ENCODE assay signal across 9 mouse cellular contexts in genomic region chr17:7864740-7865139, GRCm38 (mm10). TPM values are rescaled to one million over a fixed set of nuclear protein-coding genes. Genes with fewer than 3 reads are reported as not detected.
DNase-seq lines count a peak whose midpoint lies in the region; TF ChIP-seq lines count a peak whose summit lies in the region.
"Had no signal": no experiment of that assay in that cellular context is flagged by ENCODE, and none has a peak within 500 bp of the region (broad histone marks: within the 10 kb centered on the region; RNA-seq: fewer than 3 reads in every experiment).

No protein-coding gene starts in this region.

- H3K4me1 ChIP-seq in MEL (ENCODE audit: control insufficient read depth in 1 of 2, insufficient read depth in 2 of 2, low read length in 2 of 2): peaks cover 2 to 4% of the 10 kb centered on the region in 2 experiments; a peak in 3 of 4 replicates

- peak; percentile 70 for TF ChIP-seq RAD21 in MEL (IDR thresholded peaks at IDR 0.05; ENCODE audit: low read depth, low read length)

- DNase-seq in adrenal gland, postnatal 36 days: peak; percentile 22 to 27
- no peak for DNase-seq in adrenal gland, postnatal 4 days (ENCODE audit: low spot score in 2 of 2)
- DNase-seq in kidney, postnatal 25 days: peak; percentile 18 to 29
- no peak for DNase-seq in kidney, postnatal 14 days
- DNase-seq in MEL (ENCODE audit: low read depth, low spot score): peak; percentile 69
- DNase-seq in lung, postnatal 10 days: peak; percentile 39
- peak; percentile 61 for DNase-seq in thymus, postnatal 0 days (ENCODE audit: low spot score)
- no peak for DNase-seq in layer of hippocampus, adult 11-12 months (ENCODE audit: low spot score)

- no peak overlapping the region for H3K9ac ChIP-seq in MEL (ENCODE audit: control insufficient read depth, low read depth, low read length, poor library complexity, severe bottlenecking)

- TF ChIP-seq CTCF in MEL (IDR thresholded peaks at IDR 0.05 in 2 of 3, conservative IDR thresholded peaks at IDR 0.05 in 1 of 3; ENCODE audit: control insufficient read depth in 1 of 3, insufficient read depth in 1 of 3, low read depth in 2 of 3, low read length in 3 of 3, poor library complexity in 1 of 3, severe bottlenecking in 1 of 3): peak; percentile 77 to 93 (median 86)

- H3K4me3 ChIP-seq in MEL (ENCODE audit: control insufficient read depth in 1 of 2, insufficient read depth in 1 of 2, low read depth in 2 of 2, low read length in 2 of 2): no peak overlapping the region
- H3K4me3 ChIP-seq: megakaryocyte, embryonic 14.5 days had no signal

- TF ChIP-seq POLR2A in MEL (IDR thresholded peaks at IDR 0.05; ENCODE audit: control insufficient read depth in 1 of 2, insufficient read depth in 1 of 2, low read depth in 1 of 2, low read length in 2 of 2, poor library complexity in 1 of 2): no peak

- H3K27ac ChIP-seq in MEL (ENCODE audit: control insufficient read depth, low read depth, low read length): no peak overlapping the region

- peaks cover 0 to 2% of the 10 kb centered on the region in 2 experiments; a peak in 1 of 4 replicates for H3K36me3 ChIP-seq in MEL (ENCODE audit: control insufficient read depth in 1 of 2, insufficient read depth in 2 of 2, low read length in 2 of 2)

- no peak for TF ChIP-seq EP300 in MEL (IDR thresholded peaks at IDR 0.05; ENCODE audit: low read depth in 1 of 2, low read length in 2 of 2)

- H3K79me2 ChIP-seq in MEL (ENCODE audit: control insufficient read depth, insufficient read depth, low read length, poor library complexity): no peaks in the 10 kb centered on the region

- H3K9me3 ChIP-seq in MEL (replicated peaks; ENCODE audit: insufficient read depth, low read length): no peaks in the 10 kb centered on the region
- H3K9me3 ChIP-seq: megakaryocyte, embryonic 14.5 days had no signal

- H3K27me3 ChIP-seq in MEL (ENCODE audit: control insufficient read depth in 1 of 2, insufficient read depth in 2 of 2, low read length in 2 of 2): no peaks in the 10 kb centered on the region

TF ChIP-seq in MEL, 35 proteins besides CTCF, POLR2A, EP300 and RAD21:
- TF ChIP-seq SMC3 (IDR thresholded peaks at IDR 0.05; ENCODE audit: low read depth, low read length) (peak; percentile 79), TAL1 (IDR thresholded peaks at IDR 0.05; ENCODE audit: low read length) (no peak), USF1 (IDR thresholded peaks at IDR 0.05; ENCODE audit: low read depth, low read length) (no peak), MYB (IDR thresholded peaks at IDR 0.05; ENCODE audit: low read depth, low read length) (no peak), ZC3H11A (IDR thresholded peaks at IDR 0.05; ENCODE audit: low read depth, low read length) (peak; percentile 64), GABPA (IDR thresholded peaks at IDR 0.05; ENCODE audit: low read depth, low read length) (no peak)

RNA-seq across cellular contexts. Expression of gene Fndc1, which starts 37.6 kb away (rescaled TPM):
- total RNA-seq in adrenal gland, postnatal 36 days (2021): 10 to 100 TPM; 12.2 to 17.2 TPM
- total RNA-seq in adrenal gland, postnatal 4 days (2021): 10 to 100 TPM; 38.7 to 48.5 TPM
- 0.04 TPM in 1 of 2 replicates, not detected in the other for total RNA-seq in MEL (2012; rRNA removed)
- not detected for polyA plus RNA-seq in MEL (2012; ENCODE audit: insufficient read depth in 1 of 2, insufficient read length in 2 of 2, low read depth in 1 of 2, low replicate concordance in 2 of 2, missing spikeins in 1 of 2)
- polyA plus RNA-seq in thymus, postnatal 0 days (2015; fragmentation: Nextera tagmentation; extraction: Ambion mirVana): 3.6 and 4.0 TPM in 2 replicates

Comparison
In these comparisons a context has a peak if more than half of its experiments do, and no peak if none do; other contexts are left out.
1. DNase-seq: peak in adrenal gland, postnatal 36 days (2 of 2), kidney, postnatal 25 days (2 of 2), MEL (single experiment), lung, postnatal 10 days (single experiment) and thymus, postnatal 0 days (single experiment); none in adrenal gland, postnatal 4 days (0 of 2), kidney, postnatal 14 days (single experiment) and layer of hippocampus, adult 11-12 months (single experiment).
2. RNA of gene Fndc1, which starts 37.6 kb away (total RNA-seq): 38.7 to 48.5 TPM in adrenal gland, postnatal 4 days and 12.2 to 17.2 TPM in adrenal gland, postnatal 36 days; 0.04 TPM in MEL; every median in the first group is over 10 times any median in the second.